Mouse (Mus musculus) olfactory bulb, adult 2 months (tissue): ENCODE measurements at regions not wholly inside any gene's neighbourhood (a gene's known extent, or its start where the extent isn't known, plus 50 kb on each side); places are given as distances from the start of the nearest gene placed in this dataset.

Experiments
- CTCF ChIP-seq: fragments of 200-500 bp; IDR thresholded peaks from 2 replicates; pipeline ENCODE4 v1.5.1; 2012; ENCODE audit warnings: low read depth, mild to moderate bottlenecking, low read length, moderate library complexity; ENCODE audit not compliant: insufficient read depth
- POLR2A ChIP-seq: fragments of 200-500 bp; IDR thresholded peaks from 2 replicates; pipeline ENCODE4 v1.6.1; 2012; ENCODE audit warnings: mild to moderate bottlenecking, low read depth, low read length, moderate library complexity; ENCODE audit not compliant: insufficient read depth

- no peak for TF ChIP-seq CTCF
- no peak for TF ChIP-seq POLR2A
Observed at GRCm38 (mm10) chr2:159708141-159708540, 625.8 kb downstream of the Gm826 start.
